Mouse (Mus musculus) ES-E14 (cell line): ENCODE data around the gene Emc9.

Experiments used
- CHD2 ChIP-seq: IDR thresholded peaks from 2 replicates; pipeline ENCODE4 v1.6.1; 2014; ENCODE audit warnings: mild to moderate bottlenecking, low read depth, low read length, inconsistent platforms
- HCFC1 ChIP-seq: IDR thresholded peaks from 2 replicates; pipeline ENCODE4 v1.6.1; 2012; ENCODE audit warnings: low read length, inconsistent platforms, borderline replicate concordance; ENCODE audit not compliant: insufficient read depth
- MAFK ChIP-seq: IDR thresholded peaks from 2 replicates; pipeline ENCODE4 v1.6.1; 2014; ENCODE audit warnings: mild to moderate bottlenecking, low read depth, low read length, inconsistent platforms; ENCODE audit not compliant: insufficient read depth

GRCm38 (mm10) chr14:55536116-55536745 lies 48.9 kb downstream of the Emc9 start:
- no peak for TF ChIP-seq MAFK
- no peak for TF ChIP-seq HCFC1
- TF ChIP-seq CHD2, result no peak
